Mouse (Mus musculus): ENCODE data around the gene Zdhhc18.
A peak's percentile ranks its signal among the peaks of the same experiment; 100 is the strongest.
"Not testable (repeated sequence)": the region's sequence is repeated elsewhere in the genome, so short reads cannot be mapped to it uniquely, and the experiment has no call there.

The Zdhhc18 gene

DNA sequence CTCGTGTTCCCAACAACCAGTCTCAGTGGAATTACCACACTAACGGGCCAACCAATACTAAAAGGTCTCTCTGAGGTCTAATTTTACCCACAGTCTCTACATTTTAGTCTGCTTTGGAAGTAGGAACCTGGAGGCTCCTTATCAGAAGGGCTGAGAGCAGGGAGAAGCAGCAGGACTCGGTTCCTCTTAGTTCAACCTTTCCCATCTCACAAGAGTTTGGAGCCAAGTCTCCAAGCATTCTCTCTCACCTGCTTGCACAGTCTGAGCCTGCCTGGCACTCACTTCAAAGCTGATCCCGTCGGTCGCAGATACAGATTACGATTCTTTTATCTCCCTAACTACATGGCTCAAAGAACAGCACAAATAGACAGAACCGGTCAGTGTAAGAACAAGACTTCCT lies 13.0 kb upstream of the Zdhhc18 start:
- no peak for DNase-seq

DNA sequence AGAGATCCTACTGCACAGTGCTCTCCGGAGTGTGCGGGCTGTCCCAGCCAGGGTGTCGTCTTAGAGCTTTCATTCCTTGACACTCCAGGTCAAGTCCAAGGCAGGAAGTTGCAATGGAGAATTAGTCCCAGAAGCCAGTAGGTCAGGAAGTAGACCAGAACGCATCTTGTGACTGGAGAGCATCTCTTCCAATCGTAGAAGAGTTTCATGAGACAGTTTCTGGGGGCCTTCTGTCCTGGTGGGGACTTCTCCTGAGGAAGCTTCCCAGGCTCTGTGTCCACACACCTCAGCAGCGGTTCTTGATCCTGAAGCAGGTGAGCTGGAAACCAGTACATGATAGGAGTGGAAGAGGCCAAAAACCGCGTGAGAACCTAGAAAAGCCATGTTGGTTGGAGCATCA lies 12.5 kb upstream of the Zdhhc18 start:
- no peak for DNase-seq

- peak; percentile 29 to 30 for DNase-seq
Measured at GRCm38 (mm10) chr4:133660193-133661155, 10.5 kb upstream of the Zdhhc18 start.

DNA sequence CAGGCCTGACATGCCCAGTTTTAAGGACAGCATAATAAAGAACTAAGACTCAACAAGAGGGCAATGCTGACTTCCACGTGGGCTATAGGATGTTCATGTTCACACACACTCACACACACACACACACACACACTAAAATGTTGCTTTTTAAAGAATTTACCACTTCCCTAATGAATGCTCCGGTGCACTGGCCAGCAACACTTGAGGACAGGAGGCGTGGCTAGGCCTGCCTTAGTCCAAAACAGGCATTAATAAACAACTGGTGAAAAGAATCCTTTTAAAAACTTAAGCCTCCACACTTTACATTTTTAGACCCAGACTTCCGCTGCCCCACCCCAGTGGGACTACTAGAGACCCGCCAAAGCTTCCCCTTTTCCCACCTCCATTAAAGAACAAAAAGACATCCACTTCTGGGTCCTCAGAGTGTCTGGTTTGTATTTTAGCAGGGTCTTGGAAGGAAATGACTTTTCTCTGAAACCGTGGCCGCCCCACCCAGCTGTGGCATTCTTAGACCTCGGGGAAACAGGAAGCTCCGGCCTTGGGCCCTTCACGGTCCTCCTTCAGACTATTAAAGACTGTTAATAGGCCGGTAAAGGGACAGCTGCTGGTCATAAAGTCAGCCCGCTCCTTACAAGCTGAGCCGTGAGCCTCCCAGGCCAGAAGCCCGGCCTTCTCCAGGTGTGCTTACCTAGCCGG lies 9.7 kb upstream of the Zdhhc18 start:
- peak; percentile 72 to 73 for DNase-seq

DNA sequence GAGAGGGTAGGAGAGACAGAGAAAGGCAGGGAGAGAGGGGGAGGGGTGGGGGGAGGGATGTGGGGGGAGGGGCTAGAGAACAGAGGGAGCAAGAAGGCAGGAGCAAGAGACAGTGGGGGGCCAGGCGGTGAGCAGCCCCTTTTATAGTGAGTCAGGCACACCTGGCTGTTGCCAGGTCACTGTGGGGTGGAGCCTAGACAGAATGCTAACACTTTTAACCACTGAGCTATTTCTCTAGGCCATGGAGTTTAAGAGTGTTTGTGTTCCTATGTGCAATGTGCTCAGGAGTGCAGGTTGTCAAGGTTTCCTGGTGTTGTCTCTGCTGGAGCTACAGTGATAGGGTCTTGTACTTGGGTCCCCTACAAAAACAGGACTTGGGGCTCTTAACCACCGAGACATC lies 8.8 kb upstream of the Zdhhc18 start:
- no peak for DNase-seq

DNA sequence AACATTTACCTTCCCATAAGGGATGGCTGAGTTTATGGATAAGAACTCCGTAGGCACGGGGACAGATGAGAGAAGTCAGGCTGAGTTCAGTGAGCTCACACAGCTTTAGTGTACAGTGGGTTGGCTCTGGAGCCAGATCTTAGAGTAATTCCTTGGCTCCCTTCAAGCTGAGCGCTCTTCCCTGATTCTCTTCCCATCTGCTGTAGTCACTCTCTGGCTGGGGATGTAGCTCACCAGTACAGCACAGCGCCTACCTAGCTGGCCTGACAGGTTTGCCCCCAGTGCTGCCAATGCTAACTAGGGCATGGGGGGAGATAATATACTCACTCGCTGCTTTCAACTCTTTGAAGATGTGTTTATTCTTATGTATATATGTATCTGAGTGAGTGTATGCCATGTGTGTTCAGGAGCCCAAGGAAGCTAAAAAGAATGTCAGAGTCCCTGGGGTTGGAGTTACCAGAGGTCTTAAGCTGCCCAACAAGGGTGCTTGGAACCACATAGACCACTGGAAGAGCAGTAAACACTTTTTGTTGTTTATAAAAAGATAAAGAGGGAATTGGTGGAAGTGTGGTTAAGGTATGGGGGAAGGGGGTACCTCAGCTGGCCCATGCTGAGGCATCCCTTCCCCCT lies 8.0 kb upstream of the Zdhhc18 start:
- DNase-seq, result no peak

GRCm38 (mm10) chr4:133656997-133657396 lies 7.0 kb upstream of the Zdhhc18 start:
- peak in 1 of 2 experiments; percentile 42 for DNase-seq

DNA sequence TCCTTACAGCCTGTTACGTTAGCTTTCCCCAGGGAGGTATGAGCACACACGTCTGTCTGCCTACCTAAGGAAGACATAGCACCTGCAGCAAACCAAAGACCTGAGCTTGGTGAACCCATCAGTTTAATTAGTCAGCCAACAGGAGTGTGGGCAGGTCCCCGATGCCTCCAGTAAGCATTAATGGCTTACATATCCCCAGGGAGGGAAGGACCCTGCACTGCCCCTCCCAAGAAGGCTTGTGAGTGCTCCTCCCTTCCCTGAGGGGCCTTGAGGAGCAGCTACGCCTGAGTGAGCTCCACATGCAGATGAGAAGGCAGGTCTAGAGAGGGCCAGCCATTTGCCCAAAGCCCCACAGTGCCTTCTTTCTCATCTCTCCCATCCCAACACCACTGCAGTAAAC lies 6.3 kb upstream of the Zdhhc18 start:
- no peak for DNase-seq

- not testable (repeated sequence) for DNase-seq
Measured at GRCm38 (mm10) chr4:133654070-133654469, 4.1 kb upstream of the Zdhhc18 start.

DNA sequence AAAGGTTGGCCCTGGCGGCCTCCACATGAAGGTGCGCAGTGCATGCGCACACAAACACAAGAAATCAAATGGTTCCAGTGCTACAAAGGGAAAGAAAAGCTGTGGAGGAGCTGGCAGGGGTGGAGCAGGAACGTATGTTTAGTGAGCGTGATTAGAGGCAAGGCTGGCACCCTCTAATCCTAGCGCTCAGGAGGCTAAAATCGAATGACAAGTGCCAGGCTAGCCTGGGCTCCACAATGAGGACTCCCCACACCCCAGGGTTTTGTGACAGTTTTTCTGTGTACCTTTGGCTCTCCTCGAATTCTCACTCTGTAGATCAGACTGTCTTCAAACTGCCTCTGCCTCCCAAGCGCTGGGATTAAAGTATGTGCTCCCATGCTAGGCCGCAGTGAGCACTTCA lies 2.8 kb upstream of the Zdhhc18 start:
- DNase-seq, result no peak

- DNase-seq, result no peak
Measured at GRCm38 (mm10) chr4:133651986-133652385, 2.0 kb upstream of the Zdhhc18 start.

- no peak for DNase-seq
Measured at GRCm38 (mm10) chr4:133651445-133651844, 1.5 kb upstream of the Zdhhc18 start.

GRCm38 (mm10) chr4:133649464-133649863 lies 490 bp downstream of the Zdhhc18 start:
- DNase-seq, result not testable (repeated sequence)

DNA sequence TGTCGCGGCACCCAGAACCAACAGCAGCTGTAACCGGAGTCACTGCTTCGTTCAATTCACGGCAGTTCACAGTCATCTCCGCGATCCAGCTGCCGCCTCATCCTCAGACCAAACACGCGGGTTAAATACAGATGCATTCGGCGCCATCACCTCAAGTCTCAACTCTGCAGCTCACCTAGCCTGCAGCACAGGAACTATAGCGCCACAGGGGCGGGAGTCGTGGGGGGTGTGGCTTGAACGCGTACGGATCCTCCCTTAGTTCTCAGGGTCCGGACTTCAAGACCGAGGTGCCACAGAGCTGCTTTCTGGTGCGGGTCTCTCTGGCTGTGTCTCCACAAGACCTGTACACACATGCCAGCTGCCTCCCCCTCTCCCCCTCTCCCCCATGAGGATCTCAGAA lies 4.3 kb downstream of the Zdhhc18 start:
- no peak for DNase-seq

GRCm38 (mm10) chr4:133645195-133645594 lies 4.8 kb downstream of the Zdhhc18 start:
- DNase-seq, result no peak

DNA sequence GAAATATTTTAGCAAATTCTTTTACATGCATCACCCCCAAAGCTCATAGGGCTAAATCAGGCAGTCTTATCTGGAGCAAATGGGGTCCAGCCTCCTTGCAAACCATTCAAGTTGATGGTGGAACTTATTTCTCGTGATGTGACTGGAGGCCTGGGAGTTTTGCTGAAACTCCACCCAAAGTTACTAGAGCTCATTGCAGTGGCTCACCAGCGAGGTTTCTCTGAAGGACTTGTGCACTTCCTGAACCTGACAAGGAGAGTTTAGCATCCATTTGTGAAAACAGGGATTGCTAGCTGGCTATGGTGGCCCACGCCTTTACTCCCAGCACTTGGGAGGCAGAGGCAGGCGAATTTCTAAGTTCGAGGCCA lies 15.9 kb downstream of the Zdhhc18 start:
- DNase-seq, result no peak

DNA sequence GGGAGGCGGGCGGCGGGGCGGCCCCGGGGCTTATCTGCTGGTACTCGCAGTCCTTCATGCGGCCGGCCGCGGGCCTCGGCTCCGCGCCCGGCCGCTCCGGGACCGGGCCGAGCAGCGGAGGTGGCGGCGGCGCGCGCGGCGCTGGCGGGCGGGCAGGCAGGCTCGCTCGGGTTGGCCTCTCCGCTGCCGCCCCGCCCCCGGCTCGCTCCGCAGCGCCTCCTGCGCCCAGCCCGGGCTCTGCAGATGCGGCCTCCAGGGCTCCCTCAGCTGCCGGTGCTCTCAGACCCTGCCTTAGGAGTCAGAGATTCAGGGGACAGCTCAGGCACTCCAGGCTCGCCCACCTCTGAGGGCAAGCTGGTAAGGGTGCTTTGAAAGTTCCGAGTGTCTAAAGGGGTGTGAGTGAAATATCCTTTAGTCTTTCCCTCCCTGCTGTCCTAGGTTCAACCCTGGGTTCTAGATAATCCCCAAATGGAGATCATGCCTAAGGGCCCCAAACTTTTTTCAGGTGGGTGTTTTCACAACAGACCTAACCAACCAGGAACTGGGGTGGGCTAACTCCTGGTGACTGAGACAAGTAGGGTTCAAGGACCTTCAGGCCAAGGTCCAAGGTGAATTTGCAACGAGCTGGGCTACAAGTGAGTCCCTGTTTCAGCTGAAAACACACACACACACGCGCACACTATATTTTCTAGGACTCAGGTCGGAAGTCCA lies 16.5 kb downstream of the Zdhhc18 start:
- DNase-seq, result peak; percentile 96 to 97

DNA sequence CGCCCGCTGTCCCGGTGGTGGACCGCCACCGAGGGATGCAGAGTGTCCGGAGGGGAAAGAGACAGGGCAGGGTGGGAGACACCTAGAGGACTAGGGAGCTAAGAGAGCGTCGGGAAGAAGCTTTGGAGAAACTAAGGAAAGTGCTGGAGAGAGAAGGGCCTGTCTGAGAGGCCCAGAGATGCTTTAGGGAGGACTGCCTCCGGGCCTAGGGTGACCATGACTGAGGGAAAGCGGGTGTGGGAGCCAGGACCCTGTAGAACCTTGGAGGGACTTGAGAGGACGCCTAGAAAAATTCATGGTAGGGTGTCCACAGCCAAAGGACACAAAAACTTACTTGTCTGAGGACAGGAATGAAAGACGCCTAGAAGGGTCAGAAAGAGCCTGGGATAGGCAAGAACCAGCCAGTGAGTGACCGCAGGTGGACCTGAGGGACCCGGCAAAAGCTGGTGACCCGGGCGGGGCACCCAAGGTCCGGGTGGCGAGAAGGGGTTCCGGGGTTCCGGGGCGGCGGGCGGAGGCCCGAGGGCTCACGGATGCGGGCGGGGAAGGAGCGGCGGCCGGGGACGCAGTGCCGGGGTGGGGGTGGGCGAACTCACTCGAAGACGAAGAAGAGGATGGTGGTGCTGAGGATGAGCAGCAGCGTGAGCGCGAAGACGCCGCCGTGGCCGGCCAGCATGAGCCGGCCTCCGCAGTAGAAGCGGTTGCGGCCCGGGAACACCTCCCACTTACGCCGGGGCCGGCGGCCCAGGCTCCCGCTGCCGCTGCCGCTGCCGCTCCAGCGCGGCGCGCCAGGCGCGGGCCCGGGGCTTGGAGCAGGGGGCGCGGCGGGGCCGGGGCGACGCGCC lies 17.2 kb downstream of the Zdhhc18 start:
- DNase-seq, result peak in 1 of 2 experiments; percentile 56

DNA sequence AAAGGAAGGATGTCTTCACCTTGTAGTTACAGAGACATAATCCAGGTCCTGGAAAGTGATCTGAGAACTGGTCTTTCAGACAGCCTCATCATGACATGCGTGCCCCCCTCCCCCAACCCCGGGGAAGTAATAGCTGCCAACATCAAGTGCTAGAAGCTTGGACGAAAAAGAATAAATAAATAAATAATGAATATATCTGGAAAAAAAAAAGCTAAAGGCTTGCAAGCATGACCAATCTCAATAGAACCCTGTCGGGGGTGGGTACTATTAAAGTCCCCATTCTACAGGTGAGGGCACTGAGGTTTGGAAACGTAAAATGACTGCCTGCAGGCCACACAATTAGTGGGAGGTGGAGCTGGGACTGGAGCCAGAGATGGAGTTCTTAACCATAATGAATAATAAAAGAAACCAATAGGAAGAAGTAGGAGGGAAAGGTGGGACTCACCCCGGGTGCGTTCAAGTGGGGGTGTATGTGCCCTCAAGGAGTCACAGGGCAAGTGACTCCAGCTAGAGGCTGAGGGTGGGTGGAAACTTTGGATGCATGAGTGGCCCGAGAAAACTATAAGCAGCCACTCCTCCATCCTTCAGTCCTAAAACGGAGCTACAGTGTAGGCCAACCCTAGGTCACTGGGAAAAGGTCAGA lies 18.1 kb downstream of the Zdhhc18 start:
- DNase-seq, result peak; percentile 61 to 65

DNA sequence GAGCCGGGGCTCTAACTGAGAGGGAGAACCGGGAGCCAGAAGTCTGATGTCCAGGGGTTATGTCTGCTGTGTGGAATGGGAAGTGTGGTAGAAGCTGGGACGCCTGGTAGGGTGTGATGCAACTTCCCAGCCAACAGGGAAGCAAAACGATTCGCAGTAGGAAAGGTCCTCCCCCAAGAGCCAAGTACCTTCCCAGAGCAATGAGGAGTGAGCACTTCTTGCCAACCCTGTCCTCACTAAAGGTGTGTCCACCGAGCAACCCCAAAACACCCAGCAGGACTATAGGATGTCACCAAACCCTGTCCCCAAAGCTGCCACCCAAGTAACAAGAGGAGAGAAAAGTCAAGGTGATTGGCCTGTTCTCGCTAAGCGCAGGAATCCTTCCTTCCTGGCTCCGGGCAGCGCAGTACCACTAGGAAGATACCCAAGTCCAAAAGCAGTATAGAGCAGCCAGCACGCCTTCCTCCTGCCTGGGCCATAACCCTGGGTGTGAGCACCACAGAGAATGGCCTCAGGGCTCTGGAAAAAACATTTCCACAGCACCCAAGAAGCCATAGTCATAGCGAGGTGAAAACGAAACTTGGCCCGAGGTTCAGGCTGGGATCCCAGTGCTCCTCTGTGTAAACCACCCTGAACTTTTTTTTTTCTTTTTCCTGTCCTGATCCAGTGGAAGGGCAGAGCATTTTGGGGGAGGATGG lies 18.7 kb downstream of the Zdhhc18 start:
- no peak for DNase-seq
